Mouse (Mus musculus): ENCODE results near the gene Clec4d.
"Not testable (repeated sequence)": the region's sequence is repeated elsewhere in the genome, so short reads cannot be mapped to it uniquely, and the experiment has no call there.

The Clec4d gene

DNA sequence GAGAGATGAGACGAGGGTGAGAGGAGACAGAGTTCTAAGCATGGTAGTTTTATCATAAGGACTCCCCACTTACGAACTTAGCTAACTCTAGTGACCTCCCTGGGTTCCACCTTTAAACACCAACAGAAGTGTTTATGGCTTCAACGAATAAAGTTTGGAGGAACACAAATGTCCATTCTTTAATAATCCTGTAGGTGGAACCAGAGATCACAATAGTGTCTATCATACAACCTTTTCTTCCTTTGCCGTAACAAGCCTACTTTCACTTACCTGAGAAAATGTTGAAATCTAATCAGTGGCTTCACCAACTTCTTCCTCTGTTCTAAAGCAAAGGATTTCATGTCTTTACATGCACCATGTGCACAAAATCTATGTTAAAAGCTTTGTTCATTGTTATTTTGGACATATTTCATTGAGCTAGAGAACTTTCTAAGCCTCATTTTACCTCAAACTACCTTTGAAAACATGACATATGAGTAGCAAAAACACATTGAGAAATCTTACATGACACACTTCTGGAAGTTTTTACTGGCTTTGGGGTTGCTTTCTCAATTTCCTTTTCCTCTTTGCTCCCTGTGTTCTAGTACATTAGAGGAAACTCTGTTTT is at the start of gene Clec4d:
Gene Clec4d, plus strand, starts transcription at position 557 of the 607 bp plus-strand sequence.
- DNase-seq: no peak

DNA sequence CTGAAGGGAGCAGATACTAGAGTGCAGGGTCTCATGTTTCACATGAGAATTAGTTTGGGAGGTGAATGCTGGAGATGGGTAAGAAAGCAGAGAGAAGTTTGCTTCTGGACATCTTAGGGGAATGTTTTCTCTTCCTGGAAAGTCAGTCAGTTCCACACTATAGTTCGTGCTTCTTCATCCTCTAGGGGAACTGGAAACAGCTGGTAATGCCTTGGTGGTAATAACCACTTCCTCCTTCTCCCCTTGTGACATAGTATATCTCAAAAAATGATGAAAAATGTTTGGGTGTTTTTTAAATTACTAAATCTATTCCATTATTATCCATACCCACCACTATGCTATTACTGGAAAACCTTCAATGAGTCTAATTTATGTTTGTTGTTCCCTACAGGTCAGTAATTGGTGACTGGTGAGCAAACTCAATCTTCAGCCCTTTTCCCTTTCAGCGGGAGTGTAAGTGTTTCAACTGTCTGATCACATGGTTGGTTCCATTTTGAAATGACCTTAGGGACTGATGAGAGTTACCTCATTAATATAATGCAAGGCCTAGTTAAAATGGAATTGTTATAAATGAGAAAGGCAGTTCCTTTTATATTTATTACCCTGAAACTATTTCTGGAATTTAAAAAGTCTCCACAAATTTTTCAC is 34.3 kb upstream of the Clec4d start:
- no peak for DNase-seq

DNA sequence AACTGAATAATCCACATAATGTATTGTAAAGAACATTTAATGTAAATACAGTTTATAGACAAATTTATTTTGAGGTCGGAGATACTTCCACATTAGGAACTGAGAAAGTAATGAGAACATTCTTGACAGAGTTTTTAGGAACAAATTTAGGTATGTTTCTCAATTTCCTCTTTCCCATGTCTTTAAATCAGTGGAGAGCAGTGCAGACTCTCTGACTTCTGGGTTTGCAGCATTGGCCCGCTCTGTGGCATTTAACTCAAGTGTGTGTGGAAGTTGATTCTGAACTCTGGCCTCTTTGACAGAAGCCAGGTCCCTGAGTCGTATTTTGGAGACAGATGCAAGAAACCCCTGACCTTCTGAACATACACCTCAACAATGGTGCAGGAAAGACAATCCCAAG is 32.3 kb upstream of the Clec4d start, which contains the start of gene Clec4n:
Gene Clec4n, plus strand, starts transcription at position 200 of the 400 bp plus-strand sequence.
- no peak for DNase-seq

DNA sequence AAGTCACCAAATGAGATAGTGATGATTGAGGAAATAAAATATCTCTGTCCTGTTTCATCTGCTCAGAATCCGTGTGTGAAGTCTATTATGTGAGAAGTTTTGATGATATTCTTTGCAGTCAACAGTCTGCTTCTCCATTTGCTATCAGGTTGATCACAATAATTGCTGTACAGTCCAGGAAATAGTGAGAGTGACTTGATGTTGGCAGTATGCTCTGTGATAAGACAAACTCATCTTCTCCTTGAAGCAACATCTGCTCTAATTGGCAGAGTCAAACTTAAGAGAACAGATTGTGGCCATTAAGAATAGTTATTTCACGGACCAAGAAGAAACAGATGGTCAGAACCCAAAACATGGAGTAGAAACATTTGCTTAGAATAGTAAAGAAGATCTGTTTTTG is 30.8 kb upstream of the Clec4d start:
- no peak for DNase-seq

DNA sequence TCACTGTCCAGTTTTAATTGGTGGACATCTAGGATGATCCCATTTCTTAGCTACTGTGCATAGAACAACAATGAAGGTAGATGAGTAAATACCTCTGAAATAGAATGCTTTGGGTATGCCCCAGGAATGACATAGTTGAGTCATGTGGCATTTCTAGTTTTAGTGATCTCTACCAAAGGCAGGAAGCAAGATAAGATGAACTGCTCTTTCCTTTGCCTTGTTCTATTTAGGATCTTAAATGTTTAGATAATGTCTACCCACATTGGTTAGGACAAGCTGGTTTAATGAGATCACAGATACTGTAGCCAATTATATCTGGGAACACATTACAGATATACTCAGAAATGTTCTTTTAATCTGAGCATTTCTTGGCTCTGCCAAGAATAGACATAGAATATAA is 24.3 kb upstream of the Clec4d start:
- no peak for DNase-seq

DNA sequence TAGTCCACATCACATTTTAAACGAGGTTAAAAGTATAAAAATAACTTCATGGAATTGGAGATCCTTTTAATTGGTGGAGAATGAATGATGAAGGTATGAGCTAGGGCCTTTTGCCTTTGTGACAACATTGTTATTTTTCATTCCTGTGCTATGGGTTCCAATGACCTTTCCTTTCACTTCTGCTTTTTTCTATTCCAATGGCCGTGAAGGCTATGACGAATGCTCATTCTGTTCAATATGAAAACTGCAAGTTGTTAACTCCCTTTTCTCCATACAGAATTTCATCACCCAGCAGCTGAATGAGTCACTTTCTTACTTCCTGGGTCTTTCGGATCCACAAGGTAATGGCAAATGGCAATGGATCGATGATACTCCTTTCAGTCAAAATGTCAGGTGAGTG is 17.7 kb upstream of the Clec4d start:
- DNase-seq: no peak

DNA sequence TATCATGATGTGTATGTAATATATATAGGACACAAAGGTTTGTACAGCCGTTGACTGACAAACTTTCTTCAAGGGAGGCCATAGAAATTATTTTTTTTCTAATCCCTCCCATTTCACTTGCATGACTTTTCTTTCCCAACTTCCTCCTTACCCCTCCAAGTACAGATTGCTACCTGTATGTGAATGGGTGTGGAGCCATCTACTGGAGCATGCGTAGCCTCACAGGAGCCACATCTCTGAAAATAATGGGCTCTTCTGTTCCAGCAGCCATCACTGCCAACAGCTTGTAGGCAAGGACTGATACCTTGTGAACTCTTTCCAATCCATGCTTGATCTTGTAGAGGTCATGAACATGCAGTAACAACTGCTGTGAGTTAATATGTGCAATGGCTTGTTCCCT is 13.0 kb upstream of the Clec4d start:
- not testable (repeated sequence) for DNase-seq

DNA sequence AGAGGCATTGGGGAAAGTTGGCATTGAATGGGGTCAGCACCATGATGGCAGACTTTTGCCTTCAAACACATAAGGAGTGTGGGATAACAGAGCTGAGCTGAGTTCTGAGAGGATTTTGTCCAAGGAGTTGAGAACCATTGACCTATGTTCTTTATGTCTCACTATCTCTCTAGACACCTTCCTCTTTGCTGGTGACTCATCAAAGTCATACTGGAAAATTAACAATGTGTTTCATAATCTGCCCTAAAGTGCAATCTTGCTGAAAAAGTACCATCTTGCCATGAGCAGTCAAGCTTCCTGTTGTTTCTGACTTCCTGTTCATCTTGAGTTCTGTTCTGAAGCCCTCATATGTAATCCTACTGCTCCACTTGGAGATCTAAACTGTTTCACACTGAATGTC is 9.2 kb upstream of the Clec4d start:
- DNase-seq: no peak

DNA sequence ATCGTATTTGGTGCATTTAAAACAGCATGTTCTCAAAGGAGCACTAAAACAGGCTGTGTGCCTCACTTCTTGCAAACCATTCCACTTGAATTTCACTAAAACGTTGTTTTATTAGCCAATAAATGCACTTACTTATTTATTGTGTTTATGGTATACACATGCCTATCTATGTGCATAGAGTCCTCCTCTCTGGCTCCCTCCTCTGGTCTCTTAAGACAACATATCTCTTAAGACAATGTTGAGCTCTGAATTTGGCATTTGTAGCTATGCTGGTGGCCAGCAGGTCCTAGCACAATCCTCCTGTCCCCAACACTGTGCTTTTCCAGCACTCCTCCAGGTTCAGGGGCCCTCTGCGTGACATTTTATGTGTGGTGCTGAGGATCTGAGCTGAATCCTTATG is 3.0 kb upstream of the Clec4d start:
- no peak for DNase-seq

DNA sequence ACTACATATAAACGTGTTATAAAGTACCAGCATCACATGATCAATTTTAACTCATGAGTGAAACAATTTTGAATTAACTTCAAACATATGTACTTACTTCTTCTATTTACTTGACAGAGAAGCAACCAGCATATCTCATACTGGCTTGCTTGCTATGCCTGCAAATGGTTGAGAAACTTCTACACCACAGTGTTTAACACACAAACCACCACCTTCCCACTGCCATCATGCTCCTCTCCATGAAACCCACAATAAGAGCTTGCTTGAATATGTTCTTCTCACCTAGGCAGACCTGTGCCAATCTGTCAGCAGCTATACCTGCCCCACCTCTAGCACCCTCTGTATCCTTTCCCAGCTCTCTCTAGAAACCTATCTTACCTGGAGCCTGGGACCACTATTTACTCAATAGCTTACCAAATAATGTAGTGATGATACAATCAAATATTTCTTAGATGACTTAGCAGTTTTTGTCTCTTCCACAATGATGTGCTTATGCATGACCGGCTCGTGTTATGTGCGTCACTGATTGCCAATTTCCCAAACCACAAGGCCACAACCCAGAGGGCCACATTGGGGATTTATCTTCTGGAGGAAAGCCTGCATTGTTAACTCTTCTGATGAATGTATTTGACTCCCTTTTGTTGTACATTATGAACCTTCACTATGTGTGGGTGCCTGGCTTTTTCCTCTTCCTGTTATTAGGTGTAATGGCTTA is 1.9 kb upstream of the Clec4d start:
- no peak for DNase-seq

DNA sequence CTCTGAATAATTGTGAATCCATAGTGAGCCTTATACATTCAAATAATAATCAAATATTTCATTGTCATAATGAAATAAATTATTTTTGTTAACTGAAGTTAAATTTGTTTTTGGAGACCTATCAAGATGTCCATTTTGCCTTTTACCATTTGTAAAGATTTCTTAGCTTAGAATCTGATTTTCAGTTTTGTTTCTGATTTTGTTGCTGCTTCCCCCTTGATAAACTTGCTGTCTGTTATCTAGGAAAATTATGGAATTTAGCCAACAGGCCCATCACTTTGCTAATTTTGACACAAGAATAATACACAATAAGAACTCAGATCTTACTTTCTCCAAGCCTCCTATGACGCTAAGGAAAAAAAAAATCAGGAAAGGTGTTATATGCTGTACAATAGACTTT is 1.0 kb upstream of the Clec4d start:
- DNase-seq: no peak

DNA sequence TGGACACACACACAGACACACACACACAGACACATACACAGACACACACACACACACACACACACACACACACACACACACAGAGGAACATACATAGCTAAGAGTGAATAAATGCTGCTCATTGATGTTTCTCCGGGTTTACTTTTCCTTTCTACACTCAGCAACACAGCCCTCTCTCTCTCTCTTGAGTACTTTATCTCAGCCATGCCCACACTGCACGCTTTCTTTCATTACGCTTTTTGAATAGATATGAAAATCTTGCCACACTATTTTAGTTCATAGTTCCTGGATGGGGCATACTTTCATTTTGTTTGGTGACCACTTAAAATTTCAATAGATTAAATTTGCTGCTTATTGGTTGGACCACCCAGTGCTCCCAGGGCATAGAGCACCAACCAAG is 2.3 kb downstream of the Clec4d start:
- DNase-seq: no peak

DNA sequence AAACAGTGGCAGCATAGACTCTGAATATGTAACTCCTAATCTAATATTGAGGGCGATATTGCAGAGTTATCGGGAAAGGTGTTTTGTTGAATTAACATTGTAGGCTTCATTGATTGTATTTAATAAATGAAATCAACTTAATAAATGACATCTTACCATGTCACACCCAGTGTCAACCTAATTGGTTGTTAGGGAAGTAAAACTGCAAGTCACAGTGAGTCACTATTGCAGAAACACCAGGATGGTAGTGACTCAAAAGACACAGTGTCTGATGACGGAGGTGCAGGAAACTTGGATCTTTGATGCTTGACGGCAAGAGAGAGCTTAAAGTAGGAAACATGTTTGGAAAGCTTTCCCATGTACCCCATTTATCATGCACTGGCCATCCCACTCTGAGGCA is 3.9 kb downstream of the Clec4d start:
- DNase-seq: no peak

DNA sequence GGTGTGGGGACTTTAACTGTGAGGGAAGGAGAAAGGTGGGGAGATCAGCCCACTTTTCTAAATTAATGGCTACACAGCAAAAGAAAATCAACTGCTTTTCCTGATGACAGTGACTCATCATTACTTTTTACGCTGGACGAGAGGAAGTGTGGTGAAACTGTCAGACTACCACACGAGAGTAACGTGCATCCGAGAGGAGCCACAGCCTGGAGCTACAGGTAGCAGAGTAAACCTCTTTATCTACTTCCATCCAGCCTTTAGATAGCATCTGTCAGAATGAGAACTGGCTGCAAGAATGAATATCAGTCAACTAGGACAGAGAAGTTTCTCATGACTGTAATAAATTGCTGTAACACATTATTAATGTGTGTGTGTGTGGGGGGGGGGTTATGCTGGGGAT is 5.0 kb downstream of the Clec4d start:
- no peak for DNase-seq

DNA sequence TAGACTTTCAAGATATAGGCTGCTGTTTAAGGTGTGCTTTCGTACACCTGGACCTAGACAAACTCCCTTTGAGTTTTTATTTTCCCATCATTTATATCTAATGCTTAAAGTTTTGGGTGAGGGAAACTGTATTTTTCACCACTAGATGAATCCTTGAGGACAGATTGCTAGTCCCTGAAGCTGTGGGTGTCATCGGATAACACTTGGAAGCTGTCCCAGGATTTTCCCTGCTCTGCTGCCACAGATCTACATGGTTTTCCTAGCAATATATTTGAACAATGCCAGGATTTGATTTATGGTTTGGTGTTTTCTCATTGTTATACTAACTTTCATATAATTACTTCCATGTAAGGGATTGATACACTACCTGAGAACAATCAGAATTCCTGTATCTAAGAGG is 17.5 kb downstream of the Clec4d start:
- no peak for DNase-seq

DNA sequence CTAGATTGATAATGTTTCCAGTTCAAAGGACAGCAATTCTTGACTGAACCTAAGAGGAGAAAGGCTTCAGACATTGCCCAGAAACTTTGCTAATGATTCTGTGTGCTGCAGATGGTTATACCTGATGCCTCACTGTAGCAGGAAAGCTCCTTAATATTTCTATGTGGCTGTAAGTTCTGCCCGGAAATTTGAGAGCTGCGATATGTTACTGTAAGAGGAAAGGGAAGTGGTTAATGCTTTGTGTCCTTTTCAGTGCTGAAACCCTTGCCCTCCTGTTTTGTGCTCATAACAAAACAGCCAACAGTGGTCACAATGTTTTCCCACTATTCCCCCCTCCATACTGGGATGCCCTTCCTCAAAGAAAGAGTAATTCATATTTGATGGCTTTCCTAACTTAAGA is 24.4 kb downstream of the Clec4d start:
- no peak for DNase-seq

DNA sequence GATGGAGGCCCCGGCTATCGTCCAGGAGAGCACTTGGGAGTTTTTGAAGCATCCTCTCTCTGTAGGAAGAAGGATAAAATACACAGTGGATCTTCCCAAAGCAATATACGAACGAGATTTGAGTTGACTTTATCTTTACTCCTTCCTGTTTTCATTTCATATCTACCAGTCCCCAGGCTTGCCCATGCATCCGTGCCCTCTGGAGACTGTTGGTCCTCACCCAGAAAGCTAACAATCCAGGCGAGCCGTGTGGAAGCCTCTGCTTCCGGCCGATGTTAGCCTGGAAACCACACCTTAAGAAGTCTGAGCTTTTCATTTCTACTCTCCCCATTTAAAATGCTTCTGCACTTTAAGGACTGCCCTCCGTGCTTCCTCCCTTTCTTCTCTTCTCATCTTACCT is 27.0 kb downstream of the Clec4d start:
- no peak for DNase-seq

DNA sequence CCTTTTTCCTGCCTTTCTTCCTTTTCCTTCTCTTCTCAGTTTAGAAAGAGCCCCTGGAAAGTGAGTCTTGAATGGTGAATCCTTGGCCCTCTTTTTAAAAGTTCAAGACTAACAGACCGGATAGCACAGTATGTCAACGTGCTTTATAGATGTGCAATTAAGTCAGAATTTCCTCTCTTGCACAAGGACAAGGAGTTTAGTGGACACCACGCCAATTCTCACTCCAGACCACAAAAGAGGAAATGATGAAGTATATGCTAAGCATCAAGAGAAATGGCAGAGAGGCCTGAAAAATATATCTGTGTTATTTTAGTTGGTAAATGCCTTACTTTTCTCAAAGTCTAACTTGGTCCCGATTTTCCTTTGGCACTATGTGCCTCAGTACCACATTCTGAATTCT is 27.8 kb downstream of the Clec4d start, which contains the start of gene Clec4e:
Gene Clec4e, minus strand, starts transcription at position 118 of the 400 bp plus-strand sequence.
- DNase-seq: no peak

DNA sequence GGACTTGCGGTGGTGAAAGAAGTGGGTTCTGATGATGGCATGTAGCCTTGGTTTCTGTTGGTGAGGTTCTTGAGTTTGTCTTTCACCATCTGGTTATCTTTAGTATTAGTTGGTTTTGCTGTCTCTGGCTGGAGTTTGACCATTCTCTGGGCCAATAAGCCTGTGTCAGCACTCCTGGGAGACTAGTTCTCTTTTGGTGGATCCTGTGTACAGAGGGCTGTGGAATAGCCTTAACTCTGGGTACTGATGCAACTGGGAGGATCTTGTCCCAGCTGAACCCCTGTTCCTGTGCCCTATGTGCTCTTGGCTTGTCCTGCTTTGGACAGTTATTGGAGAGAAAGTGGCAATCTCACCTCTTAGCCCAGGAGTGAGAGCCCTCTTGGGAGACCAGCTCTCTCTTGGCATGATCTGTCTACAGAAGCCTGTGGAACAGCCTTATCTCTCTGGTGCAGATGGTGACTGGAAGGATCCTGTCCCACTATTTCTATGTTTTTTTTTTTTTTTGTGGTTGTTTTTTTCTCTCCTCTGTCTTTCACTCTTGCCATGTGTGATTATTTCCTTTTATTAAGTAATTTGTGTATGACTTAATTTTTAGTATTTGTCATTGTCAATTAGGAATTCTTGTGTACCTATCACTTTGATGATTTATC is 31.0 kb downstream of the Clec4d start:
- DNase-seq: no peak

DNA sequence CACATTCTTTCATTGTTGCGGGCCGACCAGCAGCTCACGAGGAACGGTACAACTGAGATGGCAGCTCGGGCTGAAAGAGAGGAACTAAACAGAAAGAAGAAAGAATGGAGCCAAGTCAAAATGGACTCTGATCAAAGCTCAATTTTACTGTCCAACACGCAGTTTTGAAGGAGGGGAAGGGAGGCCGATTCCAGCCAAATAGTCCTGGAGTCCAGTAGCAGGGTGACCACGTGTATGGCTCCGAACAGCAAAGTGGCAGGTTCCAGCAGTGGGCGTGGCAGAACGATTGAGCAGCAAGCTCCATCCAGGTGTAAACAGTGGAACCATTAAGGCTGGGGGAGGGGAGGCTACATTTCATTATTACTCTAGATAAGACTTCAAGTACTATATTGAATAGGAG is 31.6 kb downstream of the Clec4d start:
- not testable (repeated sequence) for DNase-seq

DNA sequence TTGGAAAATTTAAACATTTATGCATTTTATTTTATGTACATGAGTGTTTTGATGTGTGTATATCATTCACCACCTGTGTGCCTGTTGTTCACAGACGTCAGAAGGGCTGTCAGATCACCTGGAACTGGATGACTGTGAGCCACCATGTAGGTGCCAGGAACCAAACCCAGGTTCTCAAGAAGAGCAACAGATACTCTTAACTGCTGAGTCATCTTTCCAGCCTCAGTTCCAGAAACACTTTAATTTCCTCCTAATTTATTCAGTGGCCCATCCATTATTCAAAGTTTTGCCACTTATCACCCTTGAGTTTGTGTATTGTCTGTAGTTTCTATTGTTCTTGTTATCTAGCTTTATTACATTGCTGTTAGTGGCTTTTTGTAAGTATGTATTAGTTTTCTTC is 34.8 kb downstream of the Clec4d start:
- DNase-seq: no peak

DNA sequence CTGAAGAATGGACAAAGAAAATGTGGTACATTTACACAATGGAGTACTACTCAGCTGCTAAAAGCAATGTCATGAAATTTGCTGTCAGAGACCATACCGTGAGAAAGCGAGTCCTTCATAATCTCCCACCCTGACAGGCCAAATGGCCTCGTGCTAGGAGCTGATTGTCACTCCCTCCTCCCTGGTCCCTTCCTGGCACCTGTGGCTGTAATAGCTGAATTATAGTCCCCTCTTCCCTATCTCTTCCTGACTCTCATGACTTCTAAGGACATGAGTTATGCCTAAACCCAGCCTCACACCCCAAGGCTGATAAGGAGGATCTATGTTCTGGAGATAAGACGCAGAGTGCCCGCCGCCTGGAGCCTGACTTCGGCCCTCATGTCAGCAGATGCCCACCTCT is 44.4 kb downstream of the Clec4d start:
- not testable (repeated sequence) for DNase-seq

DNA sequence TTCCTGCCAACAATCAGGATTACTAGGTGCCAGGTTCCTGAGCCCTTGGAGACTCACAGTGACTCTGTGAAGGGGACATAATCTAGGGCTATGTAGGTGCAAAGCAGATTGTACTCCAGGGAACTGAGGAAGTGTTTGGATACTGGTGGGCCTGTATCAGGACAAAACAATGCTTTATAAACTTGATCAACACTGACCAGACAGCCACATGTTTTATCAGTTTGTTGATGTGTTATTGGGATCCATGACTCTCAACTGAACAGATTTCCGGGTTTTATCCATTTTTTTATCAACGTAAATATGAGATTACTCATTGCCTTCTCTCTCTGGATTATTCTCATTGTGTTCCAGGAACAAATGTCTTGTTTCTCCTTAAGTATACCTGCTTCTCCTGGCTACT is 46.1 kb downstream of the Clec4d start, which contains the start of gene Vmn2r19:
Gene Vmn2r19, plus strand, starts transcription at position 301 of the 400 bp plus-strand sequence.
- no peak for DNase-seq
